Mouse (Mus musculus) erythroblast, embryonic 14.5 days (primary cell): ENCODE data around the gene Nek6.

Experiments used
- GATA1 ChIP-seq: IDR thresholded peaks from 2 replicates; pipeline ENCODE4 v1.6.1; 2012; ENCODE audit warnings: low read length, inconsistent platforms, mixed read lengths
- TAL1 ChIP-seq: IDR thresholded peaks from 3 replicates; pipeline ENCODE4 v1.6.1; 2012; ENCODE audit warnings: low read length, inconsistent platforms, mixed read lengths

GRCm38 (mm10) chr2:38512308-38513182, 1.1 kb downstream of the Nek6 start:
- TF ChIP-seq GATA1 (no peak), TAL1 (no peak)
